Mouse (Mus musculus) kidney, embryonic 14.5 days (tissue): ENCODE results near the gene Tex33. TPM values are rescaled to one million over a fixed set of nuclear protein-coding genes. Genes with fewer than 3 reads are reported as not detected.

Experiments used
- ATAC-seq: fragments of 200-750 bp; cut with Nextera tagmentation; 2 replicates; pipeline ENCODE4 v1.8.0; 2017; ENCODE audit warnings: moderate number of reproducible peaks, mild to moderate bottlenecking, moderate TSS enrichment, moderate library complexity; ENCODE audit not compliant: low FRiP score, low TSS enrichment
- H3K27ac ChIP-seq: fragments of 300-500 bp; sonication (generic); 2 replicates; pipeline ENCODE4 v1.5.1; 2014; ENCODE audit warnings: low read depth, mild to moderate bottlenecking, low read length, moderate library complexity, mixed read lengths
- H3K27me3 ChIP-seq: fragments of 300-500 bp; sonication (generic); 2 replicates; pipeline ENCODE4 v1.6.1; 2014; ENCODE audit warnings: mild to moderate bottlenecking, low read length; ENCODE audit not compliant: control insufficient read depth, insufficient read depth
- H3K36me3 ChIP-seq: fragments of 300-500 bp; sonication (generic); 2 replicates; pipeline ENCODE4 v1.6.1; 2014; ENCODE audit warnings: low read length, mixed read lengths; ENCODE audit not compliant: control insufficient read depth, insufficient read depth
- H3K4me1 ChIP-seq: fragments of 300-500 bp; sonication (generic); 2 replicates; pipeline ENCODE4 v1.6.1; 2014; ENCODE audit warnings: low read length, mixed read lengths; ENCODE audit not compliant: control insufficient read depth, insufficient read depth
- H3K4me2 ChIP-seq: fragments of 300-500 bp; sonication (generic); replicated peaks from 2 replicates; pipeline ENCODE4 v1.6.1; 2014; ENCODE audit warnings: low read depth, mild to moderate bottlenecking, low read length
- H3K4me3 ChIP-seq: fragments of 300-500 bp; sonication (generic); 2 replicates; pipeline ENCODE4 v1.5.1; 2014; ENCODE audit warnings: mild to moderate bottlenecking, low read length
- H3K9ac ChIP-seq: fragments of 300-500 bp; sonication (generic); 2 replicates; pipeline ENCODE4 v1.6.1; 2014; ENCODE audit warnings: low read depth, mild to moderate bottlenecking, low read length, moderate library complexity
- H3K9me3 ChIP-seq: fragments of 300-500 bp; sonication (generic); 2 replicates; pipeline ENCODE4 v1.6.1; 2016; ENCODE audit warnings: low read length; ENCODE audit not compliant: control insufficient read depth
- WGBS: fragments of 180-500 bp; shearing (Covaris S2); extraction: QIAGEN DNeasy Blood & Tissue Kit; methylation state at CpG from one replicate; pipeline ENCODE4 v1.1.7; 2014; 5-methylcytosine and 5-hydroxymethylcytosine counted together
- polyA plus RNA-seq: library from polyadenylated mRNA; unstranded; fragments of >200 nt; fragmentation: Nextera tagmentation; extraction: Ambion mirVana; gene quantifications from 2 replicates; pipeline ENCODE4 v1.2.1, GENCODE M21; 2014

Gene Tex33
- polyA plus RNA-seq, 1 experiment from 2014 or later = not detected

- Histone ChIP-seq H3K4me3 (no peak overlapping the region), H3K4me2 (no peak overlapping the region), H3K36me3 (no peaks in the 10 kb centered on the region), H3K27me3 (no peaks in the 10 kb centered on the region), H3K9me3 (no peaks in the 10 kb centered on the region), H3K4me1 (no peaks in the 10 kb centered on the region), H3K27ac (no peak overlapping the region), H3K9ac (no peak overlapping the region)
- no peak for ATAC-seq
- 82% methylated on average over 1 of the region's 1 CpGs for WGBS
Observed at GRCm38 (mm10) chr15:78385564-78385963, 10.1 kb downstream of the Tex33 start.

- 70% methylated on average over 7 of the region's 7 CpGs for WGBS
- no peak overlapping the region for H3K27ac ChIP-seq
- no peaks in the 10 kb centered on the region for H3K9me3 ChIP-seq
- H3K4me2 ChIP-seq = no peak overlapping the region
- H3K27me3 ChIP-seq = no peaks in the 10 kb centered on the region
- H3K9ac ChIP-seq = no peak overlapping the region
- H3K4me1 ChIP-seq = no peaks in the 10 kb centered on the region
- no peak for ATAC-seq
- H3K36me3 ChIP-seq = no peaks in the 10 kb centered on the region
- no peak overlapping the region for H3K4me3 ChIP-seq
Observed at GRCm38 (mm10) chr15:78384220-78385116, 11.2 kb downstream of the Tex33 start.

GRCm38 (mm10) chr15:78383450-78384219 lies 12.1 kb downstream of the Tex33 start:
- Histone ChIP-seq H3K9me3 (no peaks in the 10 kb centered on the region), H3K9ac (no peak overlapping the region), H3K4me3 (no peak overlapping the region), H3K27me3 (no peaks in the 10 kb centered on the region), H3K4me2 (no peak overlapping the region), H3K4me1 (no peaks in the 10 kb centered on the region), H3K36me3 (no peaks in the 10 kb centered on the region), H3K27ac (no peak overlapping the region)
- no peak for ATAC-seq
- 86% methylated on average over 11 of the region's 11 CpGs for WGBS

GRCm38 (mm10) chr15:78382115-78382514 lies 13.6 kb downstream of the Tex33 start:
- H3K9me3 ChIP-seq = no peaks in the 10 kb centered on the region
- no peak overlapping the region for H3K4me3 ChIP-seq
- H3K27ac ChIP-seq = no peak overlapping the region
- H3K27me3 ChIP-seq = no peaks in the 10 kb centered on the region
- ATAC-seq = no peak
- no peak overlapping the region for H3K9ac ChIP-seq
- H3K36me3 ChIP-seq = no peaks in the 10 kb centered on the region
- 88% methylated on average over 4 of the region's 4 CpGs for WGBS
- no peak overlapping the region for H3K4me2 ChIP-seq
- no peaks in the 10 kb centered on the region for H3K4me1 ChIP-seq

GRCm38 (mm10) chr15:78380741-78381140 lies 15.0 kb downstream of the Tex33 start:
- Histone ChIP-seq H3K4me3 (no peak overlapping the region), H3K9me3 (no peaks in the 10 kb centered on the region), H3K27me3 (no peaks in the 10 kb centered on the region), H3K27ac (no peak overlapping the region), H3K36me3 (no peaks in the 10 kb centered on the region), H3K4me2 (no peak overlapping the region), H3K9ac (no peak overlapping the region), H3K4me1 (no peaks in the 10 kb centered on the region)
- WGBS = 77% methylated on average over 4 of the region's 4 CpGs
- ATAC-seq = no peak

GRCm38 (mm10) chr15:78380208-78380607 lies 15.5 kb downstream of the Tex33 start:
- 80% methylated on average over 2 of the region's 2 CpGs for WGBS
- H3K4me3 ChIP-seq = no peak overlapping the region
- H3K9me3 ChIP-seq = no peaks in the 10 kb centered on the region
- H3K36me3 ChIP-seq = no peaks in the 10 kb centered on the region
- no peaks in the 10 kb centered on the region for H3K4me1 ChIP-seq
- no peak overlapping the region for H3K9ac ChIP-seq
- no peak overlapping the region for H3K4me2 ChIP-seq
- H3K27ac ChIP-seq = no peak overlapping the region
- ATAC-seq = no peak
- H3K27me3 ChIP-seq = no peaks in the 10 kb centered on the region

GRCm38 (mm10) chr15:78378556-78378955 lies 17.2 kb downstream of the Tex33 start:
- WGBS = 62% methylated on average over 10 of the region's 10 CpGs
- Histone ChIP-seq H3K4me2 (no peak overlapping the region), H3K9ac (no peak overlapping the region), H3K36me3 (no peaks in the 10 kb centered on the region), H3K4me3 (no peak overlapping the region), H3K27ac (no peak overlapping the region), H3K4me1 (no peaks in the 10 kb centered on the region), H3K9me3 (no peaks in the 10 kb centered on the region), H3K27me3 (no peaks in the 10 kb centered on the region)
- ATAC-seq = no peak

- H3K4me3 ChIP-seq = no peak overlapping the region
- no peak overlapping the region for H3K9ac ChIP-seq
- H3K27ac ChIP-seq = no peak overlapping the region
- no peaks in the 10 kb centered on the region for H3K27me3 ChIP-seq
- WGBS = 83% methylated on average over 10 of the region's 10 CpGs
- ATAC-seq = no peak
- H3K4me1 ChIP-seq = no peaks in the 10 kb centered on the region
- no peak overlapping the region for H3K4me2 ChIP-seq
- H3K9me3 ChIP-seq = no peaks in the 10 kb centered on the region
- no peaks in the 10 kb centered on the region for H3K36me3 ChIP-seq
Observed at GRCm38 (mm10) chr15:78377859-78378258, 17.9 kb downstream of the Tex33 start.

- no peaks in the 10 kb centered on the region for H3K36me3 ChIP-seq
- H3K4me2 ChIP-seq = no peak overlapping the region
- 67% methylated on average over 3 of the region's 3 CpGs for WGBS
- H3K9me3 ChIP-seq = no peaks in the 10 kb centered on the region
- no peak overlapping the region for H3K4me3 ChIP-seq
- no peak overlapping the region for H3K9ac ChIP-seq
- H3K4me1 ChIP-seq = no peaks in the 10 kb centered on the region
- ATAC-seq = no peak
- H3K27ac ChIP-seq = no peak overlapping the region
- H3K27me3 ChIP-seq = peaks cover 4% of the 10 kb centered on the region
Observed at GRCm38 (mm10) chr15:78374204-78374603, 21.5 kb downstream of the Tex33 start.
